Mouse (Mus musculus) E14TG2a.4 (cell line): ENCODE results near the gene C1galt1c1.

Experiments used
- H3K27me3 ChIP-seq: 2 replicates; pipeline ENCODE4 v1.6.1; 2014; ENCODE audit warnings: low read length, control low read depth; ENCODE audit not compliant: insufficient read depth
- H3K36me3 ChIP-seq: 2 replicates; pipeline ENCODE4 v1.6.1; 2014; ENCODE audit warnings: low read length, control low read depth; ENCODE audit not compliant: insufficient read depth
- H3K4me1 ChIP-seq: replicated peaks from 2 replicates; pipeline ENCODE4 v1.6.1; 2014; ENCODE audit warnings: low read depth, low read length, control low read depth
- H3K4me3 ChIP-seq: replicated peaks from 2 replicates; pipeline ENCODE4 v1.5.1; 2014; ENCODE audit warnings: mild to moderate bottlenecking, low read length
- H3K9me3 ChIP-seq: 2 replicates; pipeline ENCODE4 v1.6.1; 2014; ENCODE audit warnings: low read length, control low read depth
- CTCF ChIP-seq: conservative IDR thresholded peaks from 2 replicates; pipeline ENCODE4 v1.5.1; 2014; ENCODE audit warnings: low read length
- NANOG ChIP-seq: IDR thresholded peaks from 2 replicates; pipeline ENCODE4 v1.6.1; 2014; ENCODE audit warnings: borderline replicate concordance, low read length, mixed read lengths
- POU5F1 ChIP-seq: IDR thresholded peaks from 2 replicates; pipeline ENCODE4 v1.6.1; 2014; ENCODE audit warnings: low read length, borderline replicate concordance

Gene C1galt1c1

GRCm38 (mm10) chrX:38634801-38635637 is at the start of gene C1galt1c1:
Gene C1galt1c1, minus strand, starts transcription at chrX:38635087.
- Histone ChIP-seq H3K4me1 (peaks cover 16% of the 10 kb centered on the region), H3K27me3 (no peaks in the 10 kb centered on the region), H3K4me3 (peak within 1 kb of the TSS; percentile 82), H3K36me3 (peaks cover 14% of the 10 kb centered on the region), H3K9me3 (no peaks in the 10 kb centered on the region)
- TF ChIP-seq NANOG = no peak
- TF ChIP-seq CTCF = no peak
- no peak for TF ChIP-seq POU5F1

- Histone ChIP-seq H3K9me3 (no peaks in the 10 kb centered on the region), H3K4me3 (no peak overlapping the region)
Observed at GRCm38 (mm10) chrX:38681972-38682371, 47.1 kb upstream of the C1galt1c1 start.

GRCm38 (mm10) chrX:38669111-38669903 is 34.4 kb upstream of the C1galt1c1 start:
- H3K4me3 ChIP-seq = no peak overlapping the region

More at GRCm38 (mm10) chrX:38681972-38682371, 47.1 kb upstream of the C1galt1c1 start:
- Histone ChIP-seq H3K36me3 (no peaks in the 10 kb centered on the region), H3K27me3 (no peaks in the 10 kb centered on the region), H3K4me1 (no peaks in the 10 kb centered on the region)
- TF ChIP-seq NANOG (no peak), CTCF (no peak), POU5F1 (no peak)

GRCm38 (mm10) chrX:38656206-38656883 is 21.5 kb upstream of the C1galt1c1 start:
- no peak for TF ChIP-seq POU5F1
- no peak for TF ChIP-seq NANOG
- Histone ChIP-seq H3K4me1 (peaks cover 14% of the 10 kb centered on the region), H3K27me3 (no peaks in the 10 kb centered on the region), H3K9me3 (no peaks in the 10 kb centered on the region), H3K4me3 (no peak overlapping the region), H3K36me3 (no peaks in the 10 kb centered on the region)

More at GRCm38 (mm10) chrX:38669111-38669903, 34.4 kb upstream of the C1galt1c1 start:
- TF ChIP-seq NANOG (no peak), CTCF (no peak), POU5F1 (no peak)
- H3K4me1 ChIP-seq = no peaks in the 10 kb centered on the region
- H3K27me3 ChIP-seq = no peaks in the 10 kb centered on the region
- H3K9me3 ChIP-seq = no peaks in the 10 kb centered on the region
- no peaks in the 10 kb centered on the region for H3K36me3 ChIP-seq

- Histone ChIP-seq H3K4me1 (peaks cover 19% of the 10 kb centered on the region), H3K36me3 (no peaks in the 10 kb centered on the region), H3K27me3 (no peaks in the 10 kb centered on the region), H3K9me3 (no peaks in the 10 kb centered on the region), H3K4me3 (no peak overlapping the region)
- no peak for TF ChIP-seq POU5F1
- TF ChIP-seq CTCF = peak; percentile 66
Observed at GRCm38 (mm10) chrX:38654681-38655080, 19.8 kb upstream of the C1galt1c1 start.

- no peaks in the 10 kb centered on the region for H3K27me3 ChIP-seq
- no peaks in the 10 kb centered on the region for H3K9me3 ChIP-seq
- H3K36me3 ChIP-seq = no peaks in the 10 kb centered on the region
- H3K4me3 ChIP-seq = no peak overlapping the region
- peaks cover 19% of the 10 kb centered on the region for H3K4me1 ChIP-seq
- no peak for TF ChIP-seq NANOG
- peak; percentile 62 for TF ChIP-seq CTCF
- TF ChIP-seq POU5F1 = no peak
Observed at GRCm38 (mm10) chrX:38653181-38653580, 18.3 kb upstream of the C1galt1c1 start.

GRCm38 (mm10) chrX:38651167-38651566 is 16.3 kb upstream of the C1galt1c1 start:
- no peaks in the 10 kb centered on the region for H3K27me3 ChIP-seq
- H3K4me1 ChIP-seq = peaks cover 19% of the 10 kb centered on the region
- no peaks in the 10 kb centered on the region for H3K36me3 ChIP-seq
- H3K4me3 ChIP-seq = no peak overlapping the region
- TF ChIP-seq NANOG (no peak), CTCF (no peak), POU5F1 (no peak)
- H3K9me3 ChIP-seq = no peaks in the 10 kb centered on the region

GRCm38 (mm10) chrX:38650404-38651039 is 15.6 kb upstream of the C1galt1c1 start:
- Histone ChIP-seq H3K27me3 (no peaks in the 10 kb centered on the region), H3K4me1 (peaks cover 19% of the 10 kb centered on the region), H3K4me3 (0 out of 2 replicates have a peak overlapping the region, but pooled peaks have one; percentile 23), H3K9me3 (no peaks in the 10 kb centered on the region), H3K36me3 (no peaks in the 10 kb centered on the region)
- TF ChIP-seq POU5F1 (no peak), CTCF (no peak), NANOG (no peak)
